Mouse (Mus musculus) lung, postnatal 14 days (tissue): ENCODE measurements around the gene Hypk.
A peak's percentile ranks its signal among the peaks of the same experiment; 100 is the strongest.
"Not testable (repeated sequence)": the region's sequence is repeated elsewhere in the genome, so short reads cannot be mapped to it uniquely, and the experiment has no call there.

Source experiments
- DNase-seq: peaks from one replicate; pipeline ENCODE4 v3.0.0; 2021

Gene Hypk

DNA sequence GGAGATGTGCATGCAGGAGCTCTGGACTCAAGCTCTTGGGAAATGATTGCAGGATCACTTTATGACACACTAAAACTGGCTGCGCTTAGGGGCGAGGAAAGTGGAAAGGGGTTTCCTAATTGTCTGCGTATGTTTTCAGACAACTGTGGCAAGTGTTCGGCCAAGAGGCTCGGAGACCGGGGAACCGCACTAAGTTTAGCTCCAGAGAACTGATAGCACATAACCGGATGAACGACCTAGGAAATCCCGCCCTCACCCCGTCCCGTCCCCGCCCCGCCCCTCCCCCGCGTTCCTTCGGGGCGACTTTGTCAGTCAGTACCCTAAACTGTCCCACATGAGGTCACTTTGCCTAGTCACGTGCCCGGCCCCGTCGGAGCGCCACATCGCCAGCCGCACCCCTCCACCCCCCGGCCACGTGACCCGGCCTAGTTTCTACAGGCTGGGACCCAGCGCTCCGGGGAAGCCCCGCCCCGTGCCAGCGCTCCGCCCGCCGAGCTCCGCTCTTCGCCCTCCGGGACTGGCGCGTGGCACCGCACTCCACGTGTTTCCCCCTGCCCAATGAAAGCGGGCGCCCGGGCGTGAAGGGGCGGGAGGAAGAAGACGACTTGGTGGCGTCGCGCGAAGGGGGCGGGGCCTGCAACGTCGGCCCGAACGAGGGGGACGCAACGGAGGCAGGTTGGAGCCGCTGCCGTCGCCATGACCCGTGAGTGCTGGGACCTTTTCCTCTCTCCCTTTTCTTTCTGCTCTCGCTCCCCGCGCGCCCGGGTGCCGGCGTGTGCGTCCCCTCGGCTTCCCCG, 4.2 kb upstream of the Hypk start, which contains the start of gene Serf2:
Gene Serf2 (plus strand): TSS at position 457 of the 797 bp plus-strand sequence.
- peak; percentile 100 for DNase-seq

DNA sequence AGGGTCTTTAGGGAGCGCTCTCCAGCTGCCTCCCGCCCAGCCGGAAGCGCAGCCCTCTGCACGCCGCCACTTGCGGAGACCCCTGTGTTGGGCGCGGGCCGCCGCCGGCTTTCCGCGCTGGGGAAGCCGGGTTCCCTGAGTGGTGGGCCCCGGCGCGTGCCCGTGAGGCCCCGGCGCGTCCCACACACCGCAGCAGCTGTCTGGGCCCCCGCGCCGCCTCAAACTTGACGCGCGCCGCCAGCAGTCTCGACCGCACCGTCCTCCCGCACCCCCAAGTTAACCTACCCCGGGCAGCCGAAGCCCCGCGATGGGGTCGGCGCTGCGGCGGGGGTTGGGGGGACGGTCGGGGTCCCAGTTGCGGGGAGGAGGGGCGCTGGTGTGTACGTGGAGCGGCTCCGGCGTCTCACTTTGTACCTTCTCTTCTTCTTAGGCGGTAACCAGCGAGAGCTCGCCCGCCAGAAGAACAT, 3.5 kb upstream of the Hypk start:
- peak; percentile 30 for DNase-seq

DNA sequence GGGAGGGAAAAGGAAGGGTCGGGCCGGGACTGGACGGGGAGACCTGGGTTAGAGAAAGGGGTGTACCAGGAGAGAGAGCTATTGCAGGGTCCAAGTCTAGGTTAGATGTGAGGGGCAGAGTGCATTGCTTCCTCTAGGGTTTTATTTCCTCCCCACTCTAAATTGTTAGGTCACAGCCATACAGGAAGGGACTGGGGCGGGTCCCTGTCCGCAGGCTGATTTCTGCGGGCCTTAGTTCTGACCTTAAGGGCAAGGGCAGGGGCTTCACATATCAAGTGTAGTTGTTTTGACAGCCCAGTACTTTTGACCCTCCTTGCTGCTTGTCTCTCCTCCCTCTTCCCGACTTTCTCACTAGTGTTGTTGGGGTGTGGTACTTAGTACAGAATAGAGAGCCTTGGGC, 3.0 kb upstream of the Hypk start:
- peak; percentile 26 for DNase-seq

DNA sequence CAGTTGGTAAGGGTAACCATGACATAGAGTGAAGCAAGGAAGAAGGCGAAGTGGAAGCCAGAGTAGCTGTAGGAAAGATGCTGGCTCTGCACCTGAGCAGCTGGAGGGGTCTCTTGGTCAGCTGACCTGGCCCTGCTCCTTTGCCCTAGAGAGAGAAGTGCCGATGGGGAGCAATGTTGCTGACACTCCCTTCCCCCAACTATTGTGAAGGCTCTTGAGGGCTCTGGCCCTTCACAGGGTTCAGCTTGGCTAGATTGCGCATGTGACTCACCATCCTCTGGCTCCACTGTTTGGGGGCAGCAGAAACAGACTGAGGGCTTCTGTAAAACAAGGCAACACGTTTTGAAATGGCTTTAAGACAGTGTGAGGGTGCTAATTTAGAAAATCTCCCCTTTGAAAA, 729 bp upstream of the Hypk start:
- DNase-seq, result no peak

DNA sequence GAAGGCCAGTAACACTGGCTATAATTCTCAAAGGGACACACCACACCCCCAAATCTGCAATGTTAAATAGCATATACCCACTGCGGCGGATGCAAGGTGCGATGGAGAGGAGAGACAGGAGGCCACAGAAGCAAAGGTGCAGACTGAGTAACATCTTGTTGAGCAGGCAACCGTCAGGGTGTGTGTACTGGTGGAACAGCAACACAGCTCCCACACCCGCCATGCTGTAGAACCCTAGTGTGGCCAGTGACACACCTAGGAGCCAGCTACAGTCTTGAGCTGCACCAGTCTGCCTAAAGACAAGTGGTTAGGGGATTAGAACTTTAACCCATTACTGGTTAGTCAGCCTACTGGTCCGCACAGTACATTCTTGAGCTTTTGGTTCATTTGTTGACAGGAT, 827 bp downstream of the Hypk start:
- no peak for DNase-seq

DNA sequence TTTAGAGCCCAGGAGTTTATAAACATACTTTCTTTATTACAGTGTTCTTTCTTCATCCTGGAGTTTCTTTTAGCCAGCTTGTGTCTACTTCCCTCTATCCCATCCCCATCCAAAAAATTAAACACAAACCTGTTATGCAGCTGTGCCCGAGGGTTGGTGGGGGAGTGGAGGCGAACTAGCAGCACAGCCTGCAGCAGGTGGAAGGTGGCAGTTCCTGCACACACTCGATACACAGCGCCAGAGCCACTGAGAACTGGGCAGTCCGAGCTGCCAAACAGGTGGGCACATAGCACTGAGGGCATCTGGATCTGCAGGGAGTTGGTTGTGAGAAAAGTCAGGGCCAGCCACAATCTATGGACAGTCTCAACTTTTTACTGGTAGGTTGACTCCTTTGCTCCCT, 2.4 kb downstream of the Hypk start:
- DNase-seq, result no peak

DNA sequence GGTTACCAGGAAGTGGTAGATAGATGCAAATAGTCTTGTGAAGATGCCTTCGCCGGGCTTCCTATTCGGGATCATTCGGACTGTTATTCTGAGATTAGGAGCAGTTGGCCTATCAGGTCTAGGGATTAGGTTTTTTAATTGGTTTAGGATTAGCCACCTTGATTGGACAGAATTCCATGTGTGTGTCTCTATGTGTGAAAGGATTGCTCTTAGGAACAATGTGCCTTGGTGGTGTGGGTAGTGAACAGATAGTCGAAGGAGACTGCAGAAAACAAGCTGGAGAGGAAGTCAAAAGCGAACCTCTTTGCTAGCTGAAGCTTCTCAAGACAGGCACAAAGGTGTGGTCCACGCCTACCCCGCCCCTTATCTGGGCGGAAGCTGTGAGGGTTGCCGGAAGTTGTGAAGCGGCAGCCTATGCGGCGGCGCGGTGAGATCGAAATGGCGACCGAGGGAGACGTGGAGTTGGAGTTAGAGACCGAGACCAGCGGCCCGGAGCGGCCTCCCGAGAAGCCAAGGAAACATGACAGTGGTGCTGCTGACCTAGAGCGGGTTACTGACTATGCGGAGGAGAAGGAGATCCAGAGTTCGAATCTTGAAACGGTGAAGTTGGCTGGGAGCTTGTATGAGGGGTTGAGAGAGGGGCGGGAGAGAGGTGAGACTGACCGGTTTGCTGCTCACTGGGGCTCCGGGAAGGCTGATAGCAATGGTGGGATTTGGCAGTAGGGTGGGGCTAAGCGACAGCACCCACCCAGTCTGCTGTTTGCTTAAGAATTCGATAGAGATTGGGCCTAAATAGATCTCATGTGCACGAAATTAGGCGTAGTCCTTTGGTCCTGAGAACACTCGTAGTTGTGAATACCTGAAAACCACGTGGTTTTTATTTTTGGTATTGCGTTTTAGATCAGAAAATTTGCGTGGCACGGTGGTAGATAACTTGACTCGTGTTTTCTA, 3.9 kb downstream of the Hypk start, which contains the start of gene Serinc4:
Gene Serinc4 (minus strand): TSS at position 90 of the 951 bp plus-strand sequence.
- DNase-seq, result peak; percentile 82

DNA sequence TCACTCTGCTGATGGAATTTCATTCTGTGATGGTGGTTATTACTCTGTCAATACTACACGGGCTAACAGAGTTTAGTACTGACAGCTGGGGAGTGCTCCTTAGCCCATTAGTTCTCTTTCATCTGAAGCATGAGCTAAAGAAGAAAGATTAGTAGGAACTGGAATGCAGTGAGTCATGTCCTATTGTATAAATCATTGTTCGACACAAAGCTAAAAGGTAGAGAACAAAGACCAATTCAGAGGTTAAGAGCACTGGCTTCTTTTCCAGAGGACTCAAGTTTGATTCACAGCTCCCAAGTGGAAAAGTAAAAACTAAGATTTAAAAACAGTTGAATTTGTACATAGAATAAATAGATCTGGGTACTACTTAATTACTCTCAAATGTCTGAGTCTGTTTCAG, 7.0 kb downstream of the Hypk start:
- no peak for DNase-seq

DNA sequence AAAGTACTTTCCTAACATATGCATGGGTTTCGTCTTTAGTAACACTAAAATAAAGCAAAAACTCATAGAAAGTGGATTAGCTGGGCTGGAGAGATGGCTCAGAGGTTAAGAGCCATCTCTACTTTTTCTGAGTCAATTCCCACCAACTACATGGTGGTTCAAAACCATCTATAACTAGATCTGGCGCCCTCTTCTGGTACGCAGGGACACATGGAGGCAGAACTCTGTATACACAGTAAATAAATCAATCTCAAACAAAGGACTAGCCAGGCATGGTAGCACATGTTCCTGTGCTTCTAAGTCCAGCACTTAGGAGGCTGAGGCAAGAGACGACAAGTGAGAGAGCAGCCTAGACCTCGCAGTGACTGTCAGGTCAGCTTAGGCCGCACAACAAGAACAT, 15.9 kb downstream of the Hypk start:
- DNase-seq, result not testable (repeated sequence)

DNA sequence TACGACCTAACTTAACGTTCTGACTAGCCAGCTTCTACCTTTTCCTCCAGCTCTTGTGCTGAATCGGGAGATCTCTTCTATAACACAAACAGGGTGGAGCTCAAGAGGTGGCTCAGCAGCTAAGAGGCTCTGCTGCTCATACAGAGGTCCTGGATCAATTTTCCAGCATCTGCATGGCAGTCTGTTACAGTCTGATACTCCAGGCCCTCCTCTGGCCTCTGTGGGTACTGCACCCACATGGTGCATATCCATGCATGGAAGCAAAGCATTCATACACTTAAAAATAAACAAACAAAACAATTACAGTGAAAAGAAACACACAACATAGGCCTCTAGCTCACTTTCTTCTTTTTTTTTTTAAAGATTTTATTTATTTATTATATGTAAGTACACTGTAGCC, 19.7 kb downstream of the Hypk start:
- not testable (repeated sequence) for DNase-seq

DNA sequence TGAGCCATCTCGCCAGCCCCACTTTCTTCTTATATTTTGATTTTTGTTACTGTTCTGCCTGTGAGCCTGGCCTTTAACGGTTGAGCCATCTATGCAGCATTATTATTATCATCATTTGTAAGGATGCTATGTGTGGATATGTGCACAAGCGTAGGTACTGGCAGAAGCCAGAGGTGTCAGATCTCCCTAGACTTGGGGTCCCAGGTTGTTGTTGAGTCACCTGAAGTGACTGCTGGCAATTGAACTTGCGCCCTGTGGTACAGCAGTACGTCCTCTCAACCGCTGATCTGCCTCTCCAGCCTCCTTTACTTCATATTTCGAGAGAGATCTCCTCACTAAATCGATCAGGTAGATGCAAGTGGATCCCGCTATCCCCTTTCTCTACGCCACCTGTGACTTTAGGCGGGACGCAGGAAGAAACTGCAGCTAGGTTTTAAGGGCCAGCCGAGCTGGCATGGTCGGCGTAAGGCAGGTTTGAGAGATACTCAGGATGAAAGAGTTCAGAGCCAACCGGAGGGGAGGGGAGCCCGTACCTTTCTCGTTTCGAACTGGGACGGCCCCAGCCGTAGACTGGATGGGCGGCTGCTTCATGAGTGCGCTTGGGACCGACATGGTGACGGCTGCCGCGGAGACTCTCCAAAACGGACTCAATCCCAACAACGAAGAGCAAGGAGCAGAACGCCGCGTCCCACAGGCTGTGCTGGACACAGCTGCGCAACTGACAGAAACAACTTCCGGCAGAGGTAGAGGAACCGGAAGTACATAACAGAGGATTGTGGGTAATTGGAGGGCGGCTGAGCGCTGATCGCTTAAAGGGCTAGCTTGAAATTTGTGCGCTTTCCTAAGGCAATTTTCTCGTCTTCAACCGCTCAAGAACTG, 20.4 kb downstream of the Hypk start, which contains the start of gene Mfap1b:
Gene Mfap1b (minus strand): TSS at position 767 of the 879 bp plus-strand sequence.
- peak; percentile 79 for DNase-seq

DNA sequence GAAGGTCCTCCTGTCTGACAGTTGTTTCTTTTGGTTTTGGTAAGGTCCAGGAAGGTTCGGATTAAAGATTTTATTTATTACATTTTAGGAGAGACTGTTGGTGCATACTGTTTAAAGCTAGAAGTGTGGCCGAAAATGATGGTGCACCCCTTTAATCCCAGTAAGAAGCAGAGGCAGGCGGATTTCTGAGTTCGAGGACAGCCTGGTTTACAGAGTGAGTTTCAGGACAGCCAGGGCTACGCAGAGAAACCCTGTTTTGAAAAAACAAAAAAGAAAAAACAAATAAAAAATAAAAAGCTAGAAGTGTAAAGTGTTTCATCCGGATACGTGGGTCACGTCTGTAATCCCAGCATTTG, 21.1 kb downstream of the Hypk start:
- DNase-seq, result peak; percentile 14

DNA sequence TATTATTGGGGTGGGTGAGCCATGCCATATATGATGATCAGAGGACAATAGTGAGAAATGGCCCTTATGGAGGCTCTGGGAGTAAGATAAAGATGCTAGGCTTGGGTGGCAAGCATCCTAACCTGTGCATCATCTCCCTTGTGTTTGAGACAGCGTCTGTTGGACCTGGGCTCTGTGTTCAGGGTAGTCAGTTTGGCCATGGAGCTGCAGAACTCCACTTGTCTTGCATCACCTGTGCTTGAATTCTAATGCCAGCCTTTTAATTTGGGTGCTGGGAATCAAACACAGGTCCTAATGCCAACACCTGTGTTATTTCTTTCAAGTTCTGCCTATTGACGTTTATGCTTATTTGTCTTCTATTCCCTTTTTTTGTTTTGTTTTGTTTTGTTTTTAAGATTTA, 22.2 kb downstream of the Hypk start:
- DNase-seq, result not testable (repeated sequence)

DNA sequence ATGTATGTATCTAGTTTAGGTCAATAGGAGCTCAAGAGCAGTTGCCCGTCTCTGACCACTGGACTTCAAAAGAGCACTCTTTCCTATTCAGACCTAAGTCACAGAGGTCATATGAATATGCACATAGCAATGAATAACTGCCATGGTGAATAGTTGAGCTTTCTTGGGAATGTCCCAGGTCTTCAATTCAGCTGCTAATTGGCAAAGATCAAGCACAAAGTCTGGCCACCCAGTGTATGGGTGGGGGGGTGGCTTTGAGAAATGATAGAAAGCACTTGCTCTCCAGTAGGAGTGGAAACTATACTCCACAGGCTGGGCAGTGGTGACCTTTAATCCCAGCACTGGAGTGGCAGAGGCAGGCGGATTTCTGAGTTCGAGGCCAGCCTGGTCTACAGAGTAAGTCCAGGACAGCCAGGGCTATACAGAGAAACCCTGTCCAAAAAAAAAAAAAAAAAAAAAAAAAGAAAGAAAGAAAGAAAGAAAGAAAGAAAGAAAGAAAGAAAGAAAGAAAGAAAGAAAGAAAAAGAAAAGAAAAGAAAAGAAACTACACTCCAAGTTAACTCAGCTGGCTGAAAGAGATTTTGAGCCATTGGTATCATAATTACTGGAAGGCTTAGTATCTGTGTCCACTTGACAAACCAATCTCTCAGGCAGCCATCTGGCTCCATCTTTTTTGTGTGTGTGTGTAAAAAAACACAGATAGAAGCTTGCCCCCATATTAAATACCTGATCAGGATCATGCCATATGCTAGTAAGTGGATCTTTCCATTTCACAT, 24.6 kb downstream of the Hypk start:
- no peak for DNase-seq

DNA sequence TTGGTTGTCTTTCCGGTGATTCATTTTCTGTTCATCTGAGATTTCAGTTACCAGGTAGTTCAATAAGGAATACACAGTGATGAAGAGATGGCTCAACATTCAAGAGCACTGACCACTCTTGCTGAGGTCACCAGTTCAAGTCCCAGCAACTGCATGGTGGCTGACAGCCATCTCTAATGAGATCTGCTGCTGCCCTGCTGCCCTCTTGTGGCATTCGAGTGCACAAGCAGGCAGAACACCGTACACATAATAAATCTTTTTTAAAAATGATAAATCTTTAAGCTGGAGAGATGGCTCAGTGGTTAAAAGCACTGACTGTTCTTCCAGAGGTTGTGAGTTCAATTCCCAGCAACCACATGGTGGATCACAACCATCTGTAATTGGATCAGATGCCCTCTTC, 27.4 kb downstream of the Hypk start:
- DNase-seq, result peak; percentile 14

DNA sequence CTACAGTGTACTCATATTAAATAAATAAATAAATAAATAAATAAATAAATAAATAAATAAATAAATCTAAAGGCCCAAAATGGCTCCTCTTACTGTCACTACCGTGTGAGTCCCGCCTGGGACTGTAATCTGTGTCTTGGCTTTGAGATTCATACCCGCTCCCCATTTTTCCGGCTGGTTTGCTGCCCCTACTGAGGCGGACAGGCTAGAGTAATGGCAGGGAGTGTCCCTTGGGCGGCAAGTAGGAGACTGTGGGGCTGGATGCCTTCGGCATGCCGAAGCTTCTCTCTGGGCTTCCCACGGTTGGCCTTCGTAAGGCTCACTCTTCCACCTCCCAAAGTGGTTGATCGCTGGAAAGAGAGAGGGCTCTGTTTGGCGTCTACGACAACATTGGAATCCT, 27.8 kb downstream of the Hypk start:
- not testable (repeated sequence) for DNase-seq

DNA sequence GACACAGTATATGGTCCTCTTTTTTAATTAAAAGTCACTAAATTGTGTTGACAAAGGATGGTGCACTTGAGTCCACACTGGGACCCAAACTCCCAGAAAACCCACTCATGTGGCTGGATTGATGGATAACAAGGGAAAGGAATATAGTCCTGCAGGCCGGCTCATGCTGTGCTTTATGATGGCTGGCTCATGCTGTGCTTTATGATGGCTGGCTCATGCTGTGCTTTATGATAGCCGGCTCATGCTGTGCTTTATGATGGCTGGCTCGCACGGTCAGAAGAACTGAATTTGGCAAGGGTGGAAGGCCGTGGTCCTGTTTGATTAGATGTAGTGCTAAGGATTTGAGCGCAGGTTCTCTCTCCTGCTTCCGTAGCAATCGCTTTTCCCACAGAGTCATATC, 30.5 kb downstream of the Hypk start:
- DNase-seq, result no peak

DNA sequence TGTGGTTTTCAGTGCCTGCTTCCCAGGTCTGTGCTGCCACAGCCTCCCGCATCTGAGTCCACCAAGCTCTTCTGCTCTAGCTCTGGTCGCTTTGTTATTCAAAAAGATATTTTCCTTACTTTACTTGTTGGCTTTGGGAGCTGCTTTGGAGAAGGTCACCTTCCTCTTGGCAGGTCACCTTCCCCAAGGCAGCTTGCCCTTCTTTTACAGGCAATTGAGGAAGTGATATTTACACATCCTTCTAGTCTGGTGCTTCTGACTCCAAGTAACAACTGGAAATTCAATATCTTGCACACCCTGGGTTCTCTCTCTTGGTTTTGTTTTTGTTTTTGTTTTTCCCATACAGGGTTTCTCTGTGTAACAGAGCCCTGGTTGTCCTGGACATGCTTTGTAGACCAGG, 31.3 kb downstream of the Hypk start:
- not testable (repeated sequence) for DNase-seq

DNA sequence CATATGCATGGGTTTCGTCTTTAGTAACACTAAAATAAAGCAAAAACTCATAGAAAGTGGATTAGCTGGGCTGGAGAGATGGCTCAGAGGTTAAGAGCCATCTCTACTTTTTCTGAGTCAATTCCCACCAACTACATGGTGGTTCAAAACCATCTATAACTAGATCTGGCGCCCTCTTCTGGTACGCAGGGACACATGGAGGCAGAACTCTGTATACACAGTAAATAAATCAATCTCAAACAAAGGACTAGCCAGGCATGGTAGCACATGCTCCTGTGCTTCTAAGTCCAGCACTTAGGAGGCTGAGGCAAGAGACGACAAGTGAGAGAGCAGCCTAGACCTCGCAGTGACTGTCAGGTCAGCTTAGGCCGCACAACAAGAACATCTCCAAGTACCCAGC, 48.5 kb downstream of the Hypk start:
- DNase-seq, result not testable (repeated sequence)

DNA sequence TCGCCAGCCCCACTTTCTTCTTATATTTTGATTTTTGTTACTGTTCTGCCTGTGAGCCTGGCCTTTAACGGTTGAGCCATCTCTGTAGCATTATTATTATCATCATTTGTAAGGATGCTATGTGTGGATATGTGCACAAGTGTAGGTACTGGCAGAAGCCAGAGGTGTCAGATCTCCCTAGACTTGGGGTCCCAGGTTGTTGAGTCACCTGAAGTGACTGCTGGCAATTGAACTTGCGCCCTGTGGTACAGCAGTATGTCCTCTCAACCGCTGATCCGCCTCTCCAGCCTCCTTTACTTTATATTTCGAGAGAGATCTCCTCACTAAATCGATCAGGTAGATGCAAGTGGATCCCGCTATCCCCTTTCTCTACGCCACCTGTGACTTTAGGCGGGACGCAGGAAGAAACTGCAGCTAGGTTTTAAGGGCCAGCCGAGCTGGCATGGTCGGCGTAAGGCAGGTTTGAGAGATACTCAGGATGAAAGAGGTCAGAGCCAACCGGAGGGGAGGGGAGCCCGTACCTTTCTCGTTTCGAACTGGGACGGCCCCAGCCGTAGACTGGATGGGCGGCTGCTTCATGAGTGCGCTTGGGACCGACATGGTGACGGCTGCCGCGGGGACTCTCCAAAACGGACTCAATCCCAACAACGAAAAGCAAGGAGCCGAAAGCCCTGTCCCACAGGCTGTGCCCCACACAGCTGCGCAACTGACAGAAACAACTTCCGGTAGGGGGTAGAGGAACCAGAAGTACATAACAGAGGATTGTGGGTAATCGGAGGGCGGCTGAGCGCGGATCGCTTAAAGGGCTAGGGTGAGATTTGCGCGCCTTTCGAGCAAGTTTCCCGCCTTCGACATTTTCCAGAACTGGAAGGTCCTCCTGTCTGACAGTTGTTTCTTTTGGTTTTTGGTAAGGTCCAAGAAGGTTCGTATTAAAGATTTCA, 53.1 kb downstream of the Hypk start, which contains the start of the genes Mfap1a and Wdr76:
Gene Mfap1a (minus strand): TSS at position 724 of the 941 bp plus-strand sequence.
Gene Wdr76 (plus strand): TSS at position 782 of the 941 bp plus-strand sequence.
- DNase-seq, result peak; percentile 82
